Mouse (Mus musculus): ENCODE results near the gene Acp2. TPM values are rescaled to one million over a fixed set of nuclear protein-coding genes. Genes with fewer than 3 reads are reported as not detected.

Gene Acp2
- total and polyA plus RNA-seq, 2 experiments from 2014 or later = 11.8 to 20.3 TPM

DNA sequence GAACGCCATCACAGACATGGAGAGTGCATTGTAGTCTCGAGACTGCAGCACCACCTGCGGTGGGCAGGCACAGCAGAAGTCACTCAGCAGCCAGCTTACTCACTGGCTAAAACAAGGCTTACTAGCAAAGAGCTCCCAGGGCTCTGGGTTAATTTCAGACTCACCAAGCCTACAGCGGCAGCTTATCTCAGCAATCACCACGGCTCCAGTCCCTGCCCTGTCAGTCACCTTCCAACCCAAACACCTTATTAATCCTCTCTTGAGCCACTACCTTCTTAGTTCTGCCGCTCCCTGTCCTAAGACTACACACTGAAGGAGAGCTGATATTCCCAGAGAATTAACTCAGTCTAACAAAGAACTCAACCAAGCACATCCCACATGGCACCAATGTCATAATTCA, 26.5 kb upstream of the Acp2 start:
- Histone ChIP-seq H3K4me3 (ENCODE audit: low read depth, low read length) (no peak overlapping the region), H3K9ac (replicated peaks; ENCODE audit: low read depth, low read length) (no peak overlapping the region), H3K4me2 (ENCODE audit: low read depth, low read length) (no peak overlapping the region), H3K27me3 (ENCODE audit: control insufficient read depth, insufficient read depth, low read length) (no peaks in the 10 kb centered on the region), H3K27ac (ENCODE audit: low read depth) (no peak overlapping the region), H3K9me3 (replicated peaks; ENCODE audit: control insufficient read depth, low read length) (no peaks in the 10 kb centered on the region), H3K4me1 (ENCODE audit: control insufficient read depth, insufficient read depth) (no peaks in the 10 kb centered on the region), H3K36me3 (replicated peaks; ENCODE audit: control insufficient read depth, insufficient read depth, low read length) (peaks cover 17% of the 10 kb centered on the region; the same call in 1 of the 2 replicates)
- DNase-seq (ENCODE audit: low spot score) (no peak), ATAC-seq (ENCODE audit: insufficient read depth, low read depth) (no peak)
- 40% methylated on average over 6 of the region's 6 CpGs for WGBS
- TF ChIP-seq EP300 (IDR thresholded peaks at IDR 0.05; ENCODE audit: low read depth) = no peak
- no peak for TF ChIP-seq CTCF (IDR thresholded peaks at IDR 0.05; ENCODE audit: low read depth)

DNA sequence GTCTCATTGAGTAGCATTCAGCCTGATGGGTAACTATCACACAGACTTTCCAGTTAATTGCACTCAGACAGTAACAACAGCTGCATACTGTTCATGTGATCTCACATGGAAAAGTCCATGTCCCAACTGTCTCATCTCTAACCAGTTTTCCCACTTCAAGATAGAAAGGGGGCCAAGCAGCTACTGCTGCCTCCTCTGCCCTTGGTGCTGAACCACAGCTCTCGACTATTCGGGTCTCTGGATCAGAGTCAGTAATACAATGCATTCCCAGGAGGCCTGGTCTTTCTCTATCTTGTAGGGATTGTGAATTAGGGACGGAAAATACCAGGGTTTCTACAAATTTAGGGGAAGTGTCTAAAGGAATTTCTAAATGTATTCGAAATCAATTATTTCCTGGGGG, 22.9 kb upstream of the Acp2 start:
- no peaks in the 10 kb centered on the region; the same call in 1 of the 2 replicates for H3K27me3 ChIP-seq (ENCODE audit: control insufficient read depth, insufficient read depth, low read length)
- H3K36me3 ChIP-seq (replicated peaks; ENCODE audit: control insufficient read depth, insufficient read depth, low read length) = 0 out of 2 replicates have a peak, but pooled peaks cover 17% of the 10 kb centered on the region
- H3K4me1 ChIP-seq (ENCODE audit: control insufficient read depth, insufficient read depth) = no peaks in the 10 kb centered on the region
- ATAC-seq (ENCODE audit: insufficient read depth, low read depth) = no peak
- TF ChIP-seq EP300 (IDR thresholded peaks at IDR 0.05; ENCODE audit: low read depth) = no peak
- TF ChIP-seq CTCF (IDR thresholded peaks at IDR 0.05; ENCODE audit: low read depth) = no peak
- H3K4me2 ChIP-seq (ENCODE audit: low read depth, low read length) = no peak overlapping the region
- H3K27ac ChIP-seq (ENCODE audit: low read depth) = no peak overlapping the region
- H3K9ac ChIP-seq (replicated peaks; ENCODE audit: low read depth, low read length) = no peak overlapping the region
- H3K9me3 ChIP-seq (replicated peaks; ENCODE audit: control insufficient read depth, low read length) = no peaks in the 10 kb centered on the region
- no peak overlapping the region for H3K4me3 ChIP-seq (ENCODE audit: low read depth, low read length)
- WGBS = 36% methylated on average over 4 of the region's 4 CpGs
- no peak for DNase-seq (ENCODE audit: low spot score)

DNA sequence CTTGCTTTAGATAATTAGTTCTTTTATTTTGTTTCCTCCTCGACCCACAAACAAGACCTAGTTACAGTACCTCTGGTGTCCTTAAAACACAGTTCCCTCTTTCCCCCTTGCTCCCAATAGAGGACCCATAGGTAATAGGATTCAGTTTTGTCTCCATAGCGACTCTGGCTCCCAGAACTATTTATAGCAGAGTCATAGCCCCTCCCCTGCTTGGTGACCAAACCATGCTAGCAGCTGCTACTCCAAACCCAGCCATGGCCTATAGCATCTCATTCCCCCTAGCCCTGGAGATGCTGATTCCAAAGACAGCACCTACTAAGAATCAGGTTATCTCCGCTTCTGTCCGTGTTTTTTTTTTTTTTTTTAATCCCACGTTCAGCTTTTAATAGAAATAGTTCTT, 22.0 kb upstream of the Acp2 start:
- TF ChIP-seq EP300 (IDR thresholded peaks at IDR 0.05; ENCODE audit: low read depth) = no peak
- TF ChIP-seq CTCF (IDR thresholded peaks at IDR 0.05; ENCODE audit: low read depth) = no peak
- ATAC-seq (ENCODE audit: insufficient read depth, low read depth) = no peak

GRCm38 (mm10) chr2:91182016-91182404, 20.7 kb upstream of the Acp2 start:
- H3K4me3 ChIP-seq (ENCODE audit: low read depth, low read length) = peak overlapping the region; percentile 72
- 13% methylated on average over 8 of the region's 8 CpGs for WGBS

More for the DNA sequence above, 22.0 kb upstream of the Acp2 start:
- H3K27me3 ChIP-seq (ENCODE audit: control insufficient read depth, insufficient read depth, low read length) = no peaks in the 10 kb centered on the region; the same call in 1 of the 2 replicates
- 0 out of 2 replicates have a peak, but pooled peaks cover 14% of the 10 kb centered on the region for H3K36me3 ChIP-seq (replicated peaks; ENCODE audit: control insufficient read depth, insufficient read depth, low read length)
- H3K4me2 ChIP-seq (ENCODE audit: low read depth, low read length) = no peak overlapping the region
- no peak overlapping the region for H3K27ac ChIP-seq (ENCODE audit: low read depth)
- no peak for DNase-seq (ENCODE audit: low spot score)
- no peak overlapping the region for H3K4me3 ChIP-seq (ENCODE audit: low read depth, low read length)
- WGBS = 46% methylated on average over 5 of the region's 5 CpGs
- no peak overlapping the region for H3K9ac ChIP-seq (replicated peaks; ENCODE audit: low read depth, low read length)
- H3K4me1 ChIP-seq (ENCODE audit: control insufficient read depth, insufficient read depth) = no peaks in the 10 kb centered on the region
- no peaks in the 10 kb centered on the region for H3K9me3 ChIP-seq (replicated peaks; ENCODE audit: control insufficient read depth, low read length)

GRCm38 (mm10) chr2:91182405-91183147, 20.1 kb upstream of the Acp2 start:
- H3K27me3 ChIP-seq (ENCODE audit: control insufficient read depth, insufficient read depth, low read length) = no peaks in the 10 kb centered on the region; the same call in 1 of the 2 replicates
- no peaks in the 10 kb centered on the region for H3K9me3 ChIP-seq (replicated peaks; ENCODE audit: control insufficient read depth, low read length)
- H3K9ac ChIP-seq (replicated peaks; ENCODE audit: low read depth, low read length) = peak overlapping the region; percentile 53
- ATAC-seq (ENCODE audit: insufficient read depth, low read depth) (peak; percentile 83), DNase-seq (ENCODE audit: low spot score) (peak; percentile 34)
- H3K4me1 ChIP-seq (ENCODE audit: control insufficient read depth, insufficient read depth) = no peaks in the 10 kb centered on the region
- H3K4me2 ChIP-seq (ENCODE audit: low read depth, low read length) = peak overlapping the region; percentile 96
- H3K27ac ChIP-seq (ENCODE audit: low read depth) = peak overlapping the region; percentile 23; the same call in 1 of the 2 replicates
- TF ChIP-seq CTCF (IDR thresholded peaks at IDR 0.05; ENCODE audit: low read depth) (no peak), EP300 (IDR thresholded peaks at IDR 0.05; ENCODE audit: low read depth) (no peak)
- peak overlapping the region; percentile 72 for H3K4me3 ChIP-seq (ENCODE audit: low read depth, low read length)
- WGBS = under 1% methylated on average over 69 of the region's 81 CpGs
- H3K36me3 ChIP-seq (replicated peaks; ENCODE audit: control insufficient read depth, insufficient read depth, low read length) = 0 out of 2 replicates have a peak, but pooled peaks cover 3% of the 10 kb centered on the region

More at GRCm38 (mm10) chr2:91182016-91182404, 20.7 kb upstream of the Acp2 start:
- DNase-seq (ENCODE audit: low spot score) = no peak
- Histone ChIP-seq H3K9me3 (replicated peaks; ENCODE audit: control insufficient read depth, low read length) (no peaks in the 10 kb centered on the region), H3K27ac (ENCODE audit: low read depth) (no peak overlapping the region), H3K4me2 (ENCODE audit: low read depth, low read length) (peak overlapping the region; percentile 96), H3K27me3 (ENCODE audit: control insufficient read depth, insufficient read depth, low read length) (no peaks in the 10 kb centered on the region; the same call in 1 of the 2 replicates), H3K36me3 (replicated peaks; ENCODE audit: control insufficient read depth, insufficient read depth, low read length) (0 out of 2 replicates have a peak, but pooled peaks cover 5% of the 10 kb centered on the region), H3K4me1 (ENCODE audit: control insufficient read depth, insufficient read depth) (no peaks in the 10 kb centered on the region), H3K9ac (replicated peaks; ENCODE audit: low read depth, low read length) (no peak overlapping the region; the same call in 1 of the 2 replicates)
- ATAC-seq (ENCODE audit: insufficient read depth, low read depth) = no peak
- TF ChIP-seq CTCF (IDR thresholded peaks at IDR 0.05; ENCODE audit: low read depth) (no peak), EP300 (IDR thresholded peaks at IDR 0.05; ENCODE audit: low read depth) (no peak)

Data from heart, postnatal 0 days (tissue).